Mouse (Mus musculus) erythroblast, adult 5-6 weeks (primary cell): ENCODE data around the gene Zdhhc8. TPM values are rescaled to one million over a fixed set of nuclear protein-coding genes. Genes with fewer than 3 reads are reported as not detected.

Experiments
- ATAC-seq: replicated peaks from 2 replicates; pipeline ENCODE4 v1.8.0; 2016; ENCODE audit warnings: moderate number of reproducible peaks, mild to moderate bottlenecking, moderate TSS enrichment, inconsistent platforms; ENCODE audit not compliant: poor library complexity, low FRiP score, severe bottlenecking
- total RNA-seq, 2 experiments: library from RNA; stranded (forward) in 1 of 2; stranded (reverse) in 1 of 2; fragments of 150-400 nt in 1 of 2; fragments of 200-764, 138-1000 nt in 1 of 2; gene quantifications; 2 replicates each; pipeline versions ENCODE4 v1.2.3 to v1.2.4; 2015 to 2017; ENCODE audit warnings: low replicate concordance in 2 of 2

Gene Zdhhc8
- total RNA-seq (2015; ENCODE audit: low replicate concordance) (1.5 and 3.1 TPM in 2 replicates), total RNA-seq (2017; ENCODE audit: low replicate concordance) (0.26 and 0.56 TPM in 2 replicates)

DNA sequence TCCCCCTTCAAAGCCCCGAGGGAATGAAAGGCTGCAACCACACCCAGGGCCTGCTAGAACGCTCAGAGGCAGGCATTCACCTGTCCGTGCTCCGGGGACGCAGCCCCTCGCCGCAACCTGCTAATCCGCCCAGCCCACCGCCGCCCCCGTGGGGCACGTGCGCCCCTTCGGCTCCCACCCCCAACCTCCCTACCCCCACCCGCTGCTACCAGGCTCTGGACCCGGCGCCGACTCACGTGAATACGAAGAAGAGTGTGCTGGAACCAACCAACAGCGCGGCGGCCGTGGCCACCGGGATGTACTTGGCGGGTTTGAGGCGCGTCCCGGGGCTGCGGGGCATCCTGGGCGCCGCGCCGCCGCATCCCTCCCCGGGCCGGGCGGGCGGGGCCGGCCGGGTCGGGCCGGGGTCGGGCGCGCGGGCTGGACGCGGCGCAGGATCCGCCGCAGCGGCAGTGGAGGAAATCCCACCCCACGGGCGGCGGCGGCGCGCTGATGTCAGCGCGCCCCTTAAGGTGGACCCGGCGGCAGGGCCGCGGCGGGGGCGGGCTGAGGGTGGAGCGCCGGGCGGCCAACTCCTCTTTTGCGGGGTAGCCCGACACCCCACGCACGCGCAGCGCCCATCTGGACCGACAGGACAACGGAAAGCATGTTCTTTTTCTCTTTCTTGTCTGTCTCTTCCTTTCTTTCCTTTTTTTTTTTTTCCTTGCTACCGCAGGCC lies at the start of gene Zdhhc8:
Zdhhc8 (minus strand) TSS at position 466 of the 718 bp plus-strand sequence.
- ATAC-seq = no peak

DNA sequence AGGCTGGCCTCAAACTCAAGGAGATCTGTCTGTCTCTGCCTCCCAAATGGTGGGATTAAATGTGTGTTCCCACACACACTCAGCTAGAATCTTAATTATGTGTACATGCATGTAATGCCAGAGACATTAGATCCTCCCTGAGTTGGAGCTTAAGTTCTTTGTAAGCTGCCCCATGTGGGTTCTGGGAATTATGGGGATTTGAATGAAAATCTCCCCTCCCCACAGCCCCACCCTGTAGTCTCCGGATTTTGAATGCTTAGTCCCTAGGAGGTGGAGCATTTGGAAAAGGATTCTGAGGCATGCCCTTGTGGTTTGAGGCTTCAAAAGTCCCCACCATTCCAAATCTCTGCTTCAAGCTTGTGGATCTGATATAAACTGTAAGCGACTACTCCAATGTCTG lies 40.2 kb upstream of the Zdhhc8 start:
- ATAC-seq = no peak

- no peak for ATAC-seq
Measured at GRCm38 (mm10) chr16:18268182-18268581, 33.2 kb upstream of the Zdhhc8 start.

DNA sequence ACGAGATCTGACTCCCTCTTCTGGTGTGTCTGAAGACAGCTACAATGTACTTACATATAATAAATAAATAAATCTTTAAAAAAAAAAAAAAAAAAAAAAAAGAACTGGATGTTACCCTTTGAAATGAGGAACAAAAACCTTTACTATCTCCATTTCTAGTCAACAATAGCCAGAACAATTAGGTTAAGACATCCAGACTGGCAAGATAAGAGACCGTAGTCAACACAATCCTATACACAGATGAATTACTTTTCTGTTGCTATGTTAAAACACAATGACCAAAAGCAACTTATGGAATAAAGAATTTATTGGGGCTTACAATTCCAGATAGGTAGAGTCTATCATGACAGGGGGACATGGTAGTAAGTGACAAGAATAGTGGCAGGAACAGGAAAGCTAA lies 30.1 kb upstream of the Zdhhc8 start:
- ATAC-seq = no peak

- ATAC-seq = no peak
Measured at GRCm38 (mm10) chr16:18258221-18258620, 23.3 kb upstream of the Zdhhc8 start, which contains the start of gene Gm49776. Gene Gm49776 (minus strand): TSS chr16:18258321.

- no peak for ATAC-seq
Measured at GRCm38 (mm10) chr16:18253866-18254265, 18.9 kb upstream of the Zdhhc8 start.

DNA sequence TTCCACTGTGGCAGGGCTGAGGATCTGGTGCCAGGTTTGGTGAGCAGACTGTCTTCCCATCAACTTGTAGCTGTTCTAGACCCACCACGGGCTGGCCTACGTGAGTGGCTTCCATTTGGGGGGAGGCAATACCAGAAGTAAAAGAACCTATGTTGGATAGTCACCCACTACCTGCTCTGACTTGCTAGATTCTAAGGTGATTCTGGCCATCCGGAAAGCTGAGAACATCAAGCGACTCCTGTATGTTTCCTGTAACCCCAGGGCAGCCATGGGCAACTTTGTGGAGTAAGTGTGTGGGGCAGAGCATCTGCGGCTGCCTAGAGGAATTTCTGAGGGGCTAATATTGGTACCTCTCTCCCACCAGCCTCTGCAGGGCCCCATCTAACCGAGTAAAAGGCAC lies 17.8 kb upstream of the Zdhhc8 start:
- ATAC-seq = no peak

- ATAC-seq = no peak
Measured at GRCm38 (mm10) chr16:18250828-18251790, 16.2 kb upstream of the Zdhhc8 start.

GRCm38 (mm10) chr16:18250231-18250630 lies 15.3 kb upstream of the Zdhhc8 start:
- ATAC-seq = no peak

DNA sequence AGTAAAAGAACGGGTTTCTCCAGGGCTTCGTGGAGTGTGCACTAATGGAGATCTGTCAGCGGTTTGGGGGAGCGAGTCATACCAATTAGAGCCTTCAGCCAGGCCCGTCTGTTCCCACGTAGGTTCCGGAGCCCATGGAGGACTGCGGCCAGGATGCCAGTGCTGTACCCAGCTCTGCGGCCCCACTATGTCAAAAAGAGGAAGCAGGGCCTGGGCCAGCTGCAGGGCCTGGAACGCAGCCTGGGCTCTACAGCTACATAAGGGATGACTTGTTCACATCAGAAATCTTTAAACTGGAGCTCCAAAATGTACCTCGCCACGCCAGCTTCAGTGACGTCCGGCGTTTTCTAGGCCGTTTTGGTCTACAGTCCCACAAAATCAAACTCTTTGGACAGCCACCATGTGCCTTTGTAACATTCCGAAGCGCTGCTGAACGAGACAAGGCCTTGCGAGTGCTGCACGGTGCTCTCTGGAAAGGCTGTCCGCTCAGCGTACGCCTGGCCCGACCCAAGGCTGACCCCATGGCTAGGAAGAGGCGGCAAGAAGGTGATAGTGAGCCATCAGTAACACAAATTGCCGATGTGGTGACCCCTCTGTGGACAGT lies 14.5 kb upstream of the Zdhhc8 start:
- ATAC-seq = peak; percentile 23

DNA sequence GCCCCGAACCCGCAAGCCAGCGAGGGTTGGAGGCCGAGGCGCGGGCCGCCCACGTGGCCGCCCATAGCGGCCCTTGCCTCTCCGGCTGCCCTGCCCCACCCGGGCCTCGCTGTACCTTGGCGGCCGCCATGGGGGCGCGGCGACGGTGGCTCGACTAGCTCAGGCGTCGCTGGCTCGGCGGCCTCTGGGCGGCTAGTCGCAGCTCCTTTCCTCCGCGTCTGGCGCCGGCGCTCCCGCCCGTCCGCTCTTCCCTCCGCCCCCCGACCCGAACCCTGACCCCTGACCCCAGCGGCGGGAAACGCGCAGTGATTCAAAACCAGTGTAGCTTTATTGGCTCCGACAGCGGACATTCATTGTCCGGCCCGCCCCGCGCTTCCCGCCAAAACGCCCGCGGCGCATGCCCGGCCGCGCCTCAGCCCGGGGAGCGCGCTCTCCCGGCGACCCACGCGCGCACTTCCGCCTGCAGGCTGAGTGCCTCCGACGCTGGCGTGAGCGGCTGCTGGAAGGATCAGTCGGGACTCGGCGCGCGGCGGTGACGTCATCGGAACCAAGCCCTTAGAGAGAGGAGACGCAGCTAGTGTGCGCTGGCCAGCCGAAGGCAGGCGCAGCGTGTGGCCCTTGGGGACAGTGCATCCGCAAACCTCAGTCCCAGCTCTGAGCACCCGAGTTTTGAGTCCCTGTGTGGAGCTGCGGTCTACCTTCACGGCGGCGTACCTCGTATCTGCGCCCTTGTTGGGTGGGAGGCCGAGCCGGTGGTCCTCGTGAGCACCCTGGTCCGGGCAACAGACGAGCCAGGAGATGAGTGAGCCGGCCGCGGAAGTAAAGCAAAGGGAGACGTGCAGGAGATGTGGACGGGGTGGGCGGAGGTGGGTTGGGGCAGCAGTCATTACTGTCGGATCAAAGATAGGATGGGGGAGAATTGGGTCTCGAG lies 13.8 kb upstream of the Zdhhc8 start, which contains the start of the genes Trmt2a and Ranbp1:
Trmt2a (plus strand) TSS at position 247 of the 931 bp plus-strand sequence.
Ranbp1 (minus strand) TSS at position 300 of the 931 bp plus-strand sequence.
- peak; percentile 88 for ATAC-seq

GRCm38 (mm10) chr16:18247521-18248399 lies 12.8 kb upstream of the Zdhhc8 start:
- ATAC-seq = peak; percentile 11; the same call in 1 of the 2 replicates

- ATAC-seq = no peak
Measured at GRCm38 (mm10) chr16:18241581-18241980, 6.6 kb upstream of the Zdhhc8 start.

DNA sequence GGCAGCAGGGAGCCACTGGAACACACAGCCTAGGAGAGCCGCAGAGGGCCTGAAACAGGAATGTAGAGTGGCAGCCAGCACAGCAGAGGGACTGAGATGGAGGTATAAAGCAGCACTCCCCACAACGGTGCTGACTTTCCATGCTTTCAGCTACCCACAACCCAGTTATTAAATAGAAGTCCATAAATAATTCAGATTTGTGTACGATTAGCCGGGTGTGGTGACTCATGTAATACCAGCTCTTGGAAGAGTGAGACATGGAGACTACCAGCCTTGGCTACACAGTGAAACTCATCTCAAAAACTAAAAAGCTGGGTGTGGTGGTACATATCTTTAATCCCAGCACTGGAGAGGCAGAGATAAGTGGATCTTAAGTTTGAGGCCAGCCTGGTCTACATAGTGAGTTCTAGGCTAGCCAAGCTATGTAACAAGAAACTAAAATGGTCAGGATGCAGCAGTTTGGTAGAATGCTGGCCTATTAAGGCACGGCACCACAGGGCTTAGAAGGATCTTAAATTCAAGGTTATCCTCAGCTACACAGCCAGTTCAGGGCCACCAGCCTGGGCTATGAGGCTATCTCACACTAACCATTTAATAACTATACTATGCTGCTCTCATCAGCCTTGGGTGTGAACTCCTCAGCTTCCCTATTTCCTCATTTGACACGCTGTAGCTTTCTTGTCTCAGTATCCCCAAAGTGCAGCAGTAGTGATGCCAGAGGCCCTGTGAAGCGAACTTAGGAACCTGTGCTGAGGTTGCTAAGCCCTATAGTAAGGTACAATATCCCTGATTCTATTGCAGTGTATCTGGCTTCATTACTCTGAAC lies 2.0 kb upstream of the Zdhhc8 start:
- ATAC-seq = no peak

- ATAC-seq = no peak
Measured at GRCm38 (mm10) chr16:18235389-18236065, 591 bp upstream of the Zdhhc8 start.

- no peak for ATAC-seq
Measured at GRCm38 (mm10) chr16:18233919-18234670, 841 bp downstream of the Zdhhc8 start.
